Mouse (Mus musculus): ENCODE measurements around the gene Mecom. TPM values are rescaled to one million over a fixed set of nuclear protein-coding genes. Genes with fewer than 3 reads are reported as not detected.
"Not testable (repeated sequence)": the region's sequence is repeated elsewhere in the genome, so short reads cannot be mapped to it uniquely, and the experiment has no call there.

Gene Mecom
- polyA plus RNA-seq, 1 experiment from 2014 or later: 22.4 TPM

GRCm38 (mm10) chr3:30245950-30246349 lies 301.9 kb downstream of the Mecom start:
- Histone ChIP-seq H3K4me3 (no peak overlapping the region), H3K27ac (replicated peaks) (peak overlapping the region; percentile 84), H3K27me3 (replicated peaks) (no peaks in the 10 kb centered on the region), H3K9ac (no peak overlapping the region; the same call in 1 of the 2 replicates), H3K9me3 (no peaks in the 10 kb centered on the region), H3K4me2 (no peak overlapping the region), H3K36me3 (no peaks in the 10 kb centered on the region), H3K4me1 (peaks cover 51% of the 10 kb centered on the region)
- WGBS: 33% methylated on average over 5 of the region's 5 CpGs
- ATAC-seq (ENCODE audit: extremely low read depth, insufficient number of reproducible peaks, low FRiP score, low TSS enrichment): peak; percentile 44; the same call in 1 of the 2 replicates

GRCm38 (mm10) chr3:30244401-30244871 lies 303.4 kb downstream of the Mecom start:
- Histone ChIP-seq H3K9ac (no peak overlapping the region), H3K36me3 (no peaks in the 10 kb centered on the region), H3K27me3 (replicated peaks) (no peaks in the 10 kb centered on the region), H3K27ac (replicated peaks) (peak overlapping the region; percentile 84), H3K4me1 (peaks cover 51% of the 10 kb centered on the region), H3K4me3 (no peak overlapping the region), H3K4me2 (no peak overlapping the region), H3K9me3 (no peaks in the 10 kb centered on the region)
- 40% methylated on average over 7 of the region's 7 CpGs for WGBS
- ATAC-seq (ENCODE audit: extremely low read depth, insufficient number of reproducible peaks, low FRiP score, low TSS enrichment): no peak

GRCm38 (mm10) chr3:30243776-30244275 lies 304.0 kb downstream of the Mecom start:
- Histone ChIP-seq H3K4me3 (no peak overlapping the region), H3K4me1 (peaks cover 48% of the 10 kb centered on the region), H3K4me2 (no peak overlapping the region), H3K9ac (no peak overlapping the region), H3K36me3 (no peaks in the 10 kb centered on the region), H3K9me3 (no peaks in the 10 kb centered on the region), H3K27me3 (replicated peaks) (no peaks in the 10 kb centered on the region), H3K27ac (replicated peaks) (peak overlapping the region; percentile 84)
- ATAC-seq (ENCODE audit: extremely low read depth, insufficient number of reproducible peaks, low FRiP score, low TSS enrichment): no peak
- WGBS: 53% methylated on average over 8 of the region's 8 CpGs

GRCm38 (mm10) chr3:30239416-30239815 lies 308.4 kb downstream of the Mecom start:
- Histone ChIP-seq H3K4me2 (no peak overlapping the region), H3K27ac (replicated peaks) (no peak overlapping the region)

GRCm38 (mm10) chr3:30237493-30237892 lies 310.3 kb downstream of the Mecom start:
- no peaks in the 10 kb centered on the region for H3K4me1 ChIP-seq
- H3K36me3 ChIP-seq: 0 out of 2 replicates have a peak, but pooled peaks cover 4% of the 10 kb centered on the region
- no peak overlapping the region for H3K4me2 ChIP-seq
- 77% methylated on average over 5 of the region's 5 CpGs for WGBS
- H3K9ac ChIP-seq: no peak overlapping the region
- H3K4me3 ChIP-seq: no peak overlapping the region
- no peak for ATAC-seq (ENCODE audit: extremely low read depth, insufficient number of reproducible peaks, low FRiP score, low TSS enrichment)
- no peaks in the 10 kb centered on the region for H3K9me3 ChIP-seq
- no peaks in the 10 kb centered on the region for H3K27me3 ChIP-seq (replicated peaks)
- H3K27ac ChIP-seq (replicated peaks): no peak overlapping the region

More at GRCm38 (mm10) chr3:30239416-30239815, 308.4 kb downstream of the Mecom start:
- WGBS: 66% methylated on average over 1 of the region's 1 CpGs
- Histone ChIP-seq H3K4me1 (peaks cover 9% of the 10 kb centered on the region), H3K9ac (no peak overlapping the region), H3K9me3 (no peaks in the 10 kb centered on the region), H3K4me3 (no peak overlapping the region), H3K36me3 (0 out of 2 replicates have a peak, but pooled peaks cover 4% of the 10 kb centered on the region), H3K27me3 (replicated peaks) (no peaks in the 10 kb centered on the region)
- no peak for ATAC-seq (ENCODE audit: extremely low read depth, insufficient number of reproducible peaks, low FRiP score, low TSS enrichment)

GRCm38 (mm10) chr3:30234018-30234417 lies 313.8 kb downstream of the Mecom start:
- Histone ChIP-seq H3K9me3 (no peaks in the 10 kb centered on the region), H3K36me3 (0 out of 2 replicates have a peak, but pooled peaks cover 4% of the 10 kb centered on the region), H3K4me1 (no peaks in the 10 kb centered on the region), H3K4me2 (no peak overlapping the region), H3K27me3 (replicated peaks) (no peaks in the 10 kb centered on the region), H3K27ac (replicated peaks) (no peak overlapping the region), H3K9ac (no peak overlapping the region), H3K4me3 (no peak overlapping the region)
- 78% methylated on average over 1 of the region's 1 CpGs for WGBS
- ATAC-seq (ENCODE audit: extremely low read depth, insufficient number of reproducible peaks, low FRiP score, low TSS enrichment): no peak

GRCm38 (mm10) chr3:30227964-30228670 lies 319.7 kb downstream of the Mecom start:
- Histone ChIP-seq H3K36me3 (no peaks in the 10 kb centered on the region), H3K4me3 (no peak overlapping the region), H3K4me2 (no peak overlapping the region), H3K9ac (no peak overlapping the region), H3K27ac (replicated peaks) (no peak overlapping the region), H3K27me3 (replicated peaks) (no peaks in the 10 kb centered on the region), H3K9me3 (no peaks in the 10 kb centered on the region), H3K4me1 (peaks cover 15% of the 10 kb centered on the region)
- 62% methylated on average over 12 of the region's 12 CpGs for WGBS
- ATAC-seq (ENCODE audit: extremely low read depth, insufficient number of reproducible peaks, low FRiP score, low TSS enrichment): no peak

- peak; percentile 51; the same call in 1 of the 2 replicates for ATAC-seq (ENCODE audit: extremely low read depth, insufficient number of reproducible peaks, low FRiP score, low TSS enrichment)
- Histone ChIP-seq H3K9me3 (no peaks in the 10 kb centered on the region), H3K27me3 (replicated peaks) (no peaks in the 10 kb centered on the region), H3K4me2 (peak overlapping the region; percentile 8; the same call in 1 of the 2 replicates), H3K9ac (no peak overlapping the region), H3K4me1 (peaks cover 15% of the 10 kb centered on the region), H3K4me3 (no peak overlapping the region), H3K36me3 (no peaks in the 10 kb centered on the region), H3K27ac (replicated peaks) (no peak overlapping the region)
- 40% methylated on average over 13 of the region's 13 CpGs for WGBS
These were observed 320.9 kb downstream of the Mecom start for GRCm38 (mm10) chr3:30226928-30227370.

GRCm38 (mm10) chr3:30225200-30225599 lies 322.6 kb downstream of the Mecom start:
- H3K4me2 ChIP-seq; H3K36me3 ChIP-seq; H3K27ac ChIP-seq (replicated peaks); ATAC-seq (ENCODE audit: extremely low read depth, insufficient number of reproducible peaks, low FRiP score, low TSS enrichment); H3K9ac ChIP-seq; H3K27me3 ChIP-seq (replicated peaks); H3K9me3 ChIP-seq; H3K4me3 ChIP-seq: not testable (repeated sequence)
- H3K4me1 ChIP-seq: peaks cover 15% of the 10 kb centered on the region
- 69% methylated on average over 6 of the region's 6 CpGs for WGBS

- peaks cover 16% of the 10 kb centered on the region for H3K4me1 ChIP-seq
- 0 out of 2 replicates have a peak overlapping the region, but pooled peaks have one; percentile 12 for H3K27ac ChIP-seq (replicated peaks)
- no peak for ATAC-seq (ENCODE audit: extremely low read depth, insufficient number of reproducible peaks, low FRiP score, low TSS enrichment)
These were observed 327.0 kb downstream of the Mecom start for GRCm38 (mm10) chr3:30220701-30221412.

GRCm38 (mm10) chr3:30219891-30220290 lies 327.9 kb downstream of the Mecom start:
- Histone ChIP-seq H3K27ac (replicated peaks) (no peak overlapping the region), H3K27me3 (replicated peaks) (no peaks in the 10 kb centered on the region), H3K9me3 (no peaks in the 10 kb centered on the region), H3K36me3 (no peaks in the 10 kb centered on the region), H3K4me3 (peak overlapping the region; percentile 46), H3K9ac (peak overlapping the region; percentile 74), H3K4me1 (peaks cover 16% of the 10 kb centered on the region), H3K4me2 (peak overlapping the region; percentile 74)
- 45% methylated on average over 8 of the region's 8 CpGs for WGBS
- ATAC-seq (ENCODE audit: extremely low read depth, insufficient number of reproducible peaks, low FRiP score, low TSS enrichment): no peak

More at GRCm38 (mm10) chr3:30220701-30221412, 327.0 kb downstream of the Mecom start:
- Histone ChIP-seq H3K9me3 (no peaks in the 10 kb centered on the region), H3K9ac (no peak overlapping the region), H3K4me2 (no peak overlapping the region), H3K27me3 (replicated peaks) (no peaks in the 10 kb centered on the region), H3K4me3 (no peak overlapping the region), H3K36me3 (no peaks in the 10 kb centered on the region)
- WGBS: 68% methylated on average over 19 of the region's 19 CpGs

All from heart, embryonic 13.5 days (tissue).